Mouse (Mus musculus) erythroblast, embryonic 14.5 days (primary cell): ENCODE results near the gene Naa10. TPM values are rescaled to one million over a fixed set of nuclear protein-coding genes. Genes with fewer than 3 reads are reported as not detected.

Source experiments
- H3K27me3 ChIP-seq: 2 replicates; pipeline ENCODE4 v1.6.1; 2012; ENCODE audit warnings: inconsistent platforms; ENCODE audit not compliant: control insufficient read depth
- H3K36me3 ChIP-seq: 2 replicates; pipeline ENCODE4 v1.6.1; 2012; ENCODE audit warnings: mild to moderate bottlenecking, inconsistent platforms; ENCODE audit not compliant: control insufficient read depth
- H3K4me1 ChIP-seq: 2 replicates; pipeline ENCODE4 v1.6.1; 2012; ENCODE audit warnings: inconsistent platforms; ENCODE audit not compliant: control insufficient read depth
- H3K4me3 ChIP-seq: replicated peaks from 2 replicates; pipeline ENCODE3; 2012; ENCODE audit warnings: moderate library complexity, mild to moderate bottlenecking, inconsistent platforms
- H3K9me3 ChIP-seq: 2 replicates; pipeline ENCODE4 v1.6.1; 2012; ENCODE audit warnings: low read length, inconsistent platforms, mixed read lengths; ENCODE audit not compliant: control insufficient read depth
- GATA1 ChIP-seq: IDR thresholded peaks from 2 replicates; pipeline ENCODE4 v1.6.1; 2012; ENCODE audit warnings: low read length, inconsistent platforms, mixed read lengths
- TAL1 ChIP-seq: IDR thresholded peaks from 3 replicates; pipeline ENCODE4 v1.6.1; 2012; ENCODE audit warnings: low read length, inconsistent platforms, mixed read lengths
- polyA plus RNA-seq: library from polyadenylated mRNA; stranded (reverse); fragments of >175 nt; gene quantifications from 2 replicates; pipeline ENCODE4 v1.2.3, GENCODE M21; 2012

Gene Naa10
- polyA plus RNA-seq, 1 experiment, result 17.2 TPM

- no peak for TF ChIP-seq TAL1
- no peak for TF ChIP-seq GATA1
- peaks cover 4% of the 10 kb centered on the region; the same call in 1 of the 2 replicates for H3K27me3 ChIP-seq
- H3K4me3 ChIP-seq, result peak overlapping the region; percentile 83
- H3K9me3 ChIP-seq, result peaks cover 8% of the 10 kb centered on the region; the same call in 1 of the 2 replicates
- H3K4me1 ChIP-seq, result peaks cover 31% of the 10 kb centered on the region
- H3K36me3 ChIP-seq, result peaks cover 35% of the 10 kb centered on the region
These were observed 390 bp downstream of the Naa10 start for GRCm38 (mm10) chrX:73921285-73921822.

- Histone ChIP-seq H3K4me3 (no peak overlapping the region), H3K27me3 (peaks cover 4% of the 10 kb centered on the region; the same call in 1 of the 2 replicates), H3K4me1 (peaks cover 53% of the 10 kb centered on the region), H3K9me3 (peaks cover 8% of the 10 kb centered on the region; the same call in 1 of the 2 replicates), H3K36me3 (peaks cover 35% of the 10 kb centered on the region)
- TF ChIP-seq GATA1 (no peak), TAL1 (no peak)
These were observed 3.1 kb downstream of the Naa10 start for GRCm38 (mm10) chrX:73918631-73919030.

GRCm38 (mm10) chrX:73916945-73917344, 4.8 kb downstream of the Naa10 start:
- TF ChIP-seq TAL1 (no peak), GATA1 (no peak)
- peaks cover 5% of the 10 kb centered on the region; the same call in 1 of the 2 replicates for H3K9me3 ChIP-seq
- peaks cover 47% of the 10 kb centered on the region for H3K4me1 ChIP-seq
- peaks cover 4% of the 10 kb centered on the region; the same call in 1 of the 2 replicates for H3K27me3 ChIP-seq
- H3K36me3 ChIP-seq, result peaks cover 35% of the 10 kb centered on the region
- H3K4me3 ChIP-seq, result no peak overlapping the region

- peak overlapping the region; percentile 61 for H3K4me3 ChIP-seq
- peaks cover 34% of the 10 kb centered on the region for H3K36me3 ChIP-seq
- TF ChIP-seq TAL1 (no peak), GATA1 (no peak)
- no peaks in the 10 kb centered on the region for H3K27me3 ChIP-seq
- peaks cover 54% of the 10 kb centered on the region for H3K4me1 ChIP-seq
- no peaks in the 10 kb centered on the region for H3K9me3 ChIP-seq
These were observed 6.7 kb downstream of the Naa10 start for GRCm38 (mm10) chrX:73914827-73915703.

DNA sequence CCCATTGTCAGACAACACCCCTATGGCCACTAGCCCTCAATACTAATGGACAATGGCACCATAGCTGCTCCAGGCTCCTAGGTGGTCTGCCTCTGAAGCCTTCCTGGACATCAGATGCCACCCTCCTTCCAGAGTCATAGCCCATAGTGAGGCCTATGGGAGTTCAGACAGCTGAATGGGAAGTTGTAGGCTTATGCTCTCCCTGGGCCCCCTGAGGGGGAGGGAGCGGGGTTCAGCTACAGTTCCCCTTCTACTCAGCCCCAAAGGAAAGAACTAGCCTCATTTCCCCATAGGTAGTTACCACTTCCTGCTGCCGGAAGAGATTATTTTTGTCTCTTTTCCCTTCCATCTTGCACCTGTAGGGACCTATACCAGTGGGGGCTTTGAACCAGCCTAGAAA, 10.2 kb downstream of the Naa10 start:
- TF ChIP-seq GATA1, result no peak
- TF ChIP-seq TAL1, result no peak
- Histone ChIP-seq H3K27me3 (no peaks in the 10 kb centered on the region), H3K4me1 (peaks cover 56% of the 10 kb centered on the region), H3K36me3 (no peaks in the 10 kb centered on the region; the same call in 1 of the 2 replicates), H3K9me3 (no peaks in the 10 kb centered on the region), H3K4me3 (peak overlapping the region; percentile 62)

DNA sequence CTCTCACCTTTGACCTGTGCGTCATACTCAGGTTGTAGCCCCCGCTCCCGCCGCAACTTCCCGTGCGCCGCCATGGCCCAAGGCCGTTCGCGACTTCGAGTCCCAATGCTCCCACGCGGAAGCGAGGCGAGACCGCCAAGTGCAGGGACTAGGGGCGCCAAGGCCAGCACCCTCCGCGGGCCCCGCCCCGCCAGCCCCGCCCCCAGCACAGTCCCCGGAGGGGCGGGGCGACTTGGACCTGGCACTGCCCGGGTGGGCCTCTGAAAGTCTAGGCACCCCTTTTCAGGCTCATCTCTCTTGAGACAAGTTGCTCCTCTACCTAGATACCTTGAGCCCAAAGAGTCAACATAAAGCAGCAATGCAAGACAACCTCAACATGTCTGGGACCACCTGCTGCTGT, 10.6 kb downstream of the Naa10 start:
- peaks cover 54% of the 10 kb centered on the region for H3K4me1 ChIP-seq
- TF ChIP-seq GATA1, result no peak
- no peak for TF ChIP-seq TAL1
- peak overlapping the region; percentile 62 for H3K4me3 ChIP-seq
- H3K9me3 ChIP-seq, result no peaks in the 10 kb centered on the region
- H3K27me3 ChIP-seq, result no peaks in the 10 kb centered on the region
- peaks cover 3% of the 10 kb centered on the region for H3K36me3 ChIP-seq

DNA sequence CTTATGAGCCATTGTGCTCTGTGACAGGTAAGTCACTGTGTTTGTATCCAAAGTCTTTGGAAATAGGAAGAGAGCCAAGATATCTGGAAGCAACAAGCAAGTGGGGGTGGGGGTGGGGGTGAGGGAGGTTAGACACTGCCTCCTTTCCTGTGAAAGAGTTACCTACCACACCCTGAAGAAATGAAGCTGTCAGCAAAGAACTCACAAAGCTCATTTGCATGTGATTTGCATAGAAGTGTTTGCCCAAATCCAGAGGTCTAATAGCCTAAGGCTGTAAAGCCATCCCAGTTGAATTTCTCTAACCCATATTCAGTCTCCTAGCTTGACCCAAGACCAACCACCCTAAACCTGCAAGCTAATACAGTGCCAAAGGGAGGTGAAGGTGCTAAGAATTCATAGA, 11.3 kb downstream of the Naa10 start:
- Histone ChIP-seq H3K36me3 (peaks cover 10% of the 10 kb centered on the region), H3K4me1 (peaks cover 47% of the 10 kb centered on the region), H3K4me3 (peak overlapping the region; percentile 62), H3K27me3 (no peaks in the 10 kb centered on the region), H3K9me3 (no peaks in the 10 kb centered on the region)
- TF ChIP-seq TAL1 (no peak), GATA1 (no peak)

GRCm38 (mm10) chrX:73910049-73910448, 11.7 kb downstream of the Naa10 start:
- Histone ChIP-seq H3K4me3 (peak overlapping the region; percentile 62), H3K9me3 (no peaks in the 10 kb centered on the region), H3K4me1 (peaks cover 45% of the 10 kb centered on the region), H3K27me3 (no peaks in the 10 kb centered on the region), H3K36me3 (peaks cover 10% of the 10 kb centered on the region)
- TF ChIP-seq GATA1, result no peak
- TF ChIP-seq TAL1, result no peak

DNA sequence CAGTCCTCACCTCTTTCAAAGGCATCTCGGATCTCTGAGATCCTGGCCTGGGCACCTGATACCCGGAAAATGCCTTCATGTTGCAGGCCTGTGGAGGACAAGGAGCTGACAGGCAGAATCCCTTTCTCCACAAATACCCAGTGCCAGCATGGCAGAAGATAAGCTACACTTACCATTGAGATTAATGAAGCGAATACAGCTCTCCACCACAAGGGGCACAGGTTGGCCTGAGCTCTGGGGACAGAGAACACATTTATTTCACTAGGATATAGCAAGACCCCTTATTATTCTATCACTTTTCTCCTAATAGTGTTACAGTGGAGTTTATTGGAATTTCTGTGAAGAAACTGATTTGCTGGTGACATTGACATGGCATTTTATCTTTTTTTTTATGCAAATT, 23.8 kb downstream of the Naa10 start:
- Histone ChIP-seq H3K4me3 (no peak overlapping the region), H3K36me3 (no peaks in the 10 kb centered on the region; the same call in 1 of the 2 replicates)

More for the DNA sequence above, 23.8 kb downstream of the Naa10 start:
- no peaks in the 10 kb centered on the region for H3K27me3 ChIP-seq
- no peak for TF ChIP-seq TAL1
- no peak for TF ChIP-seq GATA1
- H3K9me3 ChIP-seq, result no peaks in the 10 kb centered on the region
- H3K4me1 ChIP-seq, result no peaks in the 10 kb centered on the region
